Mouse (Mus musculus): ENCODE measurements around the gene Dyrk1b.
A peak's percentile ranks its signal among the peaks of the same experiment; 100 is the strongest.
"Not testable (repeated sequence)": the region's sequence is repeated elsewhere in the genome, so short reads cannot be mapped to it uniquely, and the experiment has no call there.

Gene Dyrk1b

DNA sequence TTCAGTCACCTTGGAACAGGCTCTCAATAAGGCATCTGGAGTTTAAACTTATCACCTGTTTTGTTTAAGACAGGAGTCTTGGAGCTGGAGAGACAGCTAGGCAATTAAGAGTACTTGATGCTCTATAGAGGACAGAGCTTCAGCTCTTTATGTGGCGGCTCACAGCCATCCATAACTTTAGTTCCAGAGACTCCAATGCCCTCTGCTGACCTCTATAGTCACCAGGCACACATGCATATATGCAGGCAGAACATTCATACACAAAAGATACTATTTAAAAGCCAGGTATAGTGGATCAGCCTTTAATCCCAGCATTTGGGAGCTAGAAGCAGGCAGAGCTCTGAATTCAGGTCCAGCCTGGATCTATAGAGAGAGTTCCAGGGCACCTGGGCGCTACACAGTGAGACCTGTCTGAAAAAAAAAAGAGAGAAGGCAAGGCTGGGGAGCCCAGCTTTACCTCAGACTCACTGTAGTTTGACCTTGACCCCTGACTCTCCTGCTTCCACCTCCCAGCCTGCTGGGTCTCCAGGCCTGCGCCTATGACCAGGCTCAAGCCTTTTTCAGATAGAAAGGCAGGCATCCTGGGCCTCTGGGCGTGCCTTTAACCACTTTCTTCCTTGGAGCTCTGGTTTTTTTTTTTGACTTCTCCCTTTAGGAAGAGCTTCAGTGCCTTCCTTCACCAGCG, 16.3 kb downstream of the Dyrk1b start:
- no peak for DNase-seq (ENCODE audit: low spot score)

DNA sequence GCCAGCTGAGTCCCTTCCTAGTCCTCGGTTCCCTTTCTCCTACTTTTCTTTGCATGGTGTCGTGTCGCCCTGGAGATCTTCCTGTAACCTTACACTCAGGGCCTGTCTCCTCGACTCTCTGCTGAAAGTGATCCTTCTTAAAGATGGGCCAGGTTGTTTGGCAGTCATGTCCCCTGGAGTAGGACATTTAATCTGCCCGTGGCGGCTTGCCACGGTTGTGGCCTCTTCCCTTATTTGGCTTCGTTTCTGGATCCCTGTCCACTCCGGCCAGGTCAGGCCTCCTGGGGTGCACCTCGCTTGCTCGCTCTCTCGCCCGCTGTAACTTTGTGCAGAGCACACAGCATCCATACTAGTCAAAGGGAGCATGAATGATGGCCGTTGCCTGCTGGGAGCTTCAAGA, 17.3 kb downstream of the Dyrk1b start:
- DNase-seq (ENCODE audit: low spot score), result no peak

DNA sequence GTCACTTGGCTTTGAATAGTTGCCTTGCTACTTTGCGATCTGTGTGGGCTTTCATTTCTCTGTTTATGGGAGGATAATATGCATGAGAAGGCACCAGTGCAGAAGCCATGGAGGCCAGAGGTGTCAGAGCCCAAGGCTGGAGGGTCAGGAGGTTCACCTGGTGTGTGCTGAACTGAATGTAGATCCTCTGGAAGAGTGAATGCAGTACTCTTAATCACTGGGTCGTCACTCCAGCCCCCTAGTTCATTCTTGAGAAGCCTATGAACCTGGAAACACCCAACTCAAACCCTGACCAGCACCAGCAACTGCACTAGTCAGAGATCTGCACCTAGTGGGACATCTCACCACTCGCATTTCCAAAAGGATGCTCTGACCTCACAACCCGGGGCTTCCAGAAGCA, 19.8 kb downstream of the Dyrk1b start:
- DNase-seq (ENCODE audit: low spot score), result no peak

DNA sequence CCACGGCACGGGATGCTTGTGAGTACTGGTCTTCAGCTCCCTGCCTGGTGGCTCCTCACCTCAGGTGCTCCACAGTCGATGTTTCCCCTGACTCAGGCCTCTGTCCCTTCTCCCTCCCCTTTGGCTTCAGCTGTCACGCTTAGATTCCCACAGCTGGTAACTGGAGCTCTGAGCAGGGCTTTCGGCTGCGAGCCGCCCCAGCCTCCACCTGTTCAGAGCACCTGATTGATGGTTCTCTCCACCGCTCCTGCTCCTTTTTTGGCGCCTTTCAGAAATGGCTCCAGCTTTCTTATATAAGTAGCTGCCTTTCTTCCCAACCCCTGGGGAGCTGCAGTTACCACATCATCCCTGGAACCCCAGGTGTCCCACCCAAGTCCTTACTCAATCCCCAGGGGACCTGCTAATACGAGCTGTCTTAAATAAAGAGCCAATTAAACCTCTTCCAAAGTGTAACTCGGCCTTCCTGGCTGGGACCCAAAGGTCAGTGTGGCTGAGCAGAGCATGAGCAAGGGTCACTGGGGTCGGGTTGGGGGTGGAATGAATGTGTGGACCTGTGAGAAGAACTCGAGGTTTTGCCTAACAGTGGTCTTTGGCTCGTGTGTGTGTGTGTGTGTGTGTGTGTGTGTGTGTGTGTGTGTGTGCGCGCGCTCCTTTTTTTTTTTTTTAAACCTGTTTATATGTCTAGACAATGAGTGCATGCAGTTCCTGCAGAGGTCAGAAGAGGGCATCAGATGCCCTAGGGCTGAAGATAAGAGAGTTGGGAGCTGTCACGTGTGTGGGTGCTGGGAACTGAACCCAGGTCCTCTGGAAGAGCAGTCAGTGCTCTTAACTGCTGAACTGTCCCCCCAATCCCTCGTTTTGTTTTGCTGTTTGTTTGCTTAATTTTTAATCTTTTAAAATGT, 24.2 kb downstream of the Dyrk1b start:
- DNase-seq (ENCODE audit: low spot score), result no peak

DNA sequence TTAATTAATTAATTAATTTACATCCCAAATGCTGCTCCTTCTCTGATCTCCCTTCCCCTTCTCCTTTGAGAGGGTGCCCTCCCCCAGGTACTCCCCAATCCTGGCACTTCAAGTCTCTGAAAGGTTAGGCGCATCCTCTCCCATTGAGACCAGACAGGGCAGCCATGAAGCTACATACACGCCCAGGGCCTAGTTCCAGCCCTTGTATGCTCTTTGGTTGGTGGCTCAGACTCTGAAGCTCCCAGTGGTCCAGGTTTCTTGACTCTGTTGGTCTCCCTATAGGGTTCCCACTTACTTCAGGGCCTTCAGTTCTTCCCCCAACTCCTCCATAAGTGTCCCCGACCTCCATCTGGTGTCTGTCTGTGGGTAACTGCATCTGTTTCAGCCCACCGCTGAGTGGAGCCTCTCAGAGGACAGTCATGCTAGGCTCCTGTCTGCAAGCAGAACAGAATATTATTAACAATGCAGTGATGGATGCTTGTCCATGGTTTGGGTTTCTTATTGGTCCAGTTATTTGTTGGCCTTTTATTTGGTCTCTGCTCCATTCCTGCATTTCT, 26.9 kb downstream of the Dyrk1b start:
- DNase-seq (ENCODE audit: low spot score), result no peak

DNA sequence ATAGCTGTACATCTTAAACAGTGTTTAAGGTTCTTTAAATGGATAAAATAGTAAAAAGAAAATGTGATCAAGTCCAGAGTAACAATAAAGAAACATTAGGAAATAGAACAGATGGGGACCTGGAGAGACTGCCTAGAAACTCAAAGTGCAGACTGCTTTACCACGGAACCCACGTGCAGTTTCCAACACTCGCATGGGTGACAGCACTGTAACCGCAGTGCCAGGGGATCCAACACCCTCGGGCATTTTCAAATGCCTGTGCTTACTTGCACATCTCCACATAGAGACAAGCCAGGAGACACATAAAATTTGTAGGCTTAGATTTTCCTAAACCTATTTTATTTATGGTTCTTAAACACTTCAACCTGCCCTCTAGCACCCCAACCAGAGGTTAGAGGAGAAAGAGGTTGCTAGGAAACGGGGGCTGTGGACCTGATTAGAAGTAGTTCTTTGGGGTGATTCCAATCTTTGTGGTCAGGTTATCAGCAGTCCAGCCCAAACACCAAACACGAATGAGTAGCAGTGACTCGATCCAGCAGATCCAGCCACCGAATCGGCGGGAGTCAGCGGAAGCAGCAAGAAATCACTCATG, 29.2 kb downstream of the Dyrk1b start:
- DNase-seq (ENCODE audit: low spot score), result no peak

DNA sequence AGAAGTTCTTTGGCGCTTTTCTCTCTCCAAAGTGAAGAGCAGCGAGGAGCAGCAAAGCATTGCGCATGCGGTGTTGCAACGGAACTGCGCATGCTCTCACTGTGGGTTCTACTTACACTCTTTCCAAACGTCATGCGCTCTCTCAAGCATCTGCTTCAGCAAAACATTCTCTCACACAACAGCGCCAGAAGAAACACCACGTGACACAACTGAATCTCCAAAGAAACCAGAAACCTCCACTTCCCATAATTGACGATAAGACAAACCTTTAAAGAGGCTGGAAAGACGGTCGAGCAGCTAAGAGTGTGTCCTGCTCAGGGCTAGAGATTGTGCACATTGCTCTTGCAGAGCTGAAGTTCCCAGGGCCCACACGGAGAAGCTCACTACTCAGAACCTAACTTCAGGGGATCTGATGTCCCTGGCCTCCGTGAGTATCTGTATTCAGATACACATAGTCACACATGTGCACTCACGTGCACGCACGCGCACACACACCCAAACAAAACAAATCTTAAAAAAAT, 29.8 kb downstream of the Dyrk1b start:
- DNase-seq (ENCODE audit: low spot score), result no peak

DNA sequence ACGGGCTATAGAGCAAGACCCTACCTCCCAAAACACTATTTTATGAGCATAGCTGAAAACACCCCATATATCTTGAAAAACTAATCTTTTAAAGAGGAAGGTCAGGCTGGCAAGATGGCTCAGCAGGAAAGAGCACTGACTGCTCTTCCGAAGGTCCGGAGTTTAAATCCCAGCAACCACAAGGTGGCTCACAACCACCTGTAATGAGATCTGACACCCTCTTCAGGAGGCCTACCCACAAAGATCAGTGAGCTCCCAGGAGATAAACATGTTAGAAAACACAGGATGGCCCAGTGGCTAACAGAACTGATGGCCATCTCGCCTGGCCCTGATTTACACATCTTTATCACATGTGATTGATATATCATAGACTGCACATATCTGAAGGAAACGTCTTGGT, 31.5 kb downstream of the Dyrk1b start:
- no peak for DNase-seq (ENCODE audit: low spot score)

DNA sequence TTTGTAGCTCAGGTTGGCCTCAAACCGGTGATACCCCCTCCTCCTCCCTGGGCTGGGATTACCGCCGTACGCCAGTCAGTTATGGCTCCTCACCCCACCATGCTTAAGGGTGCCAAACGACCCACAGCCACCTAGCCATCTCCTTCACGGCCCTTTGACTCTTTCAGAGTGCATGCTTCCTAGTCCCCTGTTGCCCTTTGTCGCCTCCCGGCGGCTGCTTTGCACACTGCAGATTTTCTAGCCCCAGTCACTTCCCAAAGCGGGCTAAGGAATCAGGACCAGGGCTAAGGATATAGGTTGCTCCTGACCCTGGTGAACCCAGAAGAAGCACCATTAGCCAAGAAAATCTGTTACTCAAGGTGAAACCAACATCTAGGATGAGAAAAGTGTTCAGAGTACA, 34.9 kb downstream of the Dyrk1b start:
- DNase-seq (ENCODE audit: low spot score), result peak; percentile 30

DNA sequence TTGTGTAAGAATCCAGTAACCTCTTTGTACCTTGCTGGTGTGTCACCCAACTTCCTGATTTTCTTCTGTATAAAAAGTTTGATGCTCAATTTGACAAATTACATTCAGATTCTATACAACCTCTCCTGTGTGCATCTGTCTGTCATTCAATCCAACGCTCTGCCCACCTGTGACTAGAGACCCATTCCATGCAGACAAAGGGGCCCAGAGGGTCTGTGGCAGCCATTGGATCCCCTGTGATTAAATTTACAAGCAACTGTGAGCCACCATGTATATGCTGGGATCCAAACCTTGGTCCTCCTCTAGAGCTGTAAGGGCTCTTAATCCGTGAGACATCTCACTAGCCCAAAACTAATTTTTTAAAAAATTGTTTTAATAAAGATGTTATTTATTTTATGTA, 36.7 kb downstream of the Dyrk1b start:
- not testable (repeated sequence) for DNase-seq (ENCODE audit: low spot score)

DNA sequence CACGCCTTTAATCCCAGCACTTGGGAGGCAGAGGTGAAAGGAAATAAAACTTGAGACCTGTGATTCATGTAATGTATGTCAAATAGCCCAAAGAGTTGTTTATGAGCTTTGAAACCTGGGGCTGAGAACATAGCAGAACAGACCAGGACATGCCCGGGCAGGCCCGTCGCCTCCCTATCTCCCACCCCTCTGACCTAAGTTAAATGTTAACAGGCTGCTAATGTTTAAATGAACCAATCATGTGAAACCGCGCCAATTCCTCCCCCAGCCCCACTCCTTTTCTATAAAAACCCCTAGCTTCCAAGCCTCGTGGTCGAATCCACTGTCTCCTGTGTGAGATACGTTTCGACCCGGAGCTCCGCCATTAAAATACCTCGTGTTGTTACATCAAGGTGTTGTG, 38.5 kb downstream of the Dyrk1b start:
- not testable (repeated sequence) for DNase-seq (ENCODE audit: low spot score)

DNA sequence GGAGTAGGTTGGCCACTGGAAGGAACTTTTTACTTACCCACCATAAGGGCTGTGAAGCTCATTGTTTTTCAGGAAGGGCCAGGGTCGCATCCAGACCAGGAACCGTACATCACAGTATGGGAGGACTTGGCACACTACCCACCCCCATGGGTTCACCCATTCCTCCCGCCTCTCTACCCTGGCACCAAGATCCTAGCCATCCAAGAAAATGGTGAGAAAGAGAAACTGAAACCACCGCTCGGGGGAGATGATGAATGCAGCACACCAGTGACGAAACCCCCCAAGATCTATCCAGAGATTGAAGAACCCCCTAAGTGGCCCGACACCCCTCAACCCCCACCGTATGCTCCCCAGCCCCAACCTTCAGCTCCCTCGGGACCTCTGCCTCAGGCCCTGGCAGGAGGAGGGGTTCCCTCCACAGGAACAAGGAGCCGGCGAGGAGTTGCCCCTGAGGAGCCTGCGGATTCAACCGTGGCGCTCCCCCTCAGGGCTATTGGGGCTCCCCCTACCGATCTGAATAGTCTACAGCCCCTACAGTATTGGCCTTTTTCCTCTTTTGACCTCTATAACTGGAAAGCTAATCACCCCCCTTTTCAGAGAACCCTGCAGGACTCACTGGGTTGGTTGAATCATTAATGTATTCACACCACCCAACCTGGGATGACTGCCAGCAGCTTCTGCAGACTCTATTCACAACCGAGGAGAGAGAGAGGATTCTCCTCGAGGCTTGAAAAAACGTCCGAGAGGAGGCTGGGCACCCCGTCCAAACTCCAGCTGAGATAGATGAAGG, 39.9 kb downstream of the Dyrk1b start:
- DNase-seq (ENCODE audit: low spot score), result not testable (repeated sequence)

DNA sequence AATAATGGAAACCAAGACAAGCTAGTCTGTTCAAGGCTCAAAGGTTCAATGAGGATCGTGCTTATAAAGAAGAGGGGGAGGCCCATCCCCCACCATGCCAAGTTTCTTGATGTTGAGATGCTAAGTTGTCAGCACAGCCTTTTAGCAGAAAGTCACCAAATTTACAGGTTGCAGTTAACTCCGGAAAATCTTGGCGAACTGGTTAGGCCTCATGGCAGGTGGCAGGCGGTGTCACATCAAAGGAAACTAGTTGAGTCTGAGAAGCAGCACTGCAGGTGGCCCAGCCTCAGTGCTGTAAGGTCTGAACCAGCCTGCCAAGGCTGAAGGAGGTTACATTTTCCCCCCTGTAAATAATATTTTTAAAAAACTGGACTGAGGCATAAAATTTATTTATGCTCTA, 47.6 kb downstream of the Dyrk1b start:
- not testable (repeated sequence) for DNase-seq (ENCODE audit: low spot score)

DNA sequence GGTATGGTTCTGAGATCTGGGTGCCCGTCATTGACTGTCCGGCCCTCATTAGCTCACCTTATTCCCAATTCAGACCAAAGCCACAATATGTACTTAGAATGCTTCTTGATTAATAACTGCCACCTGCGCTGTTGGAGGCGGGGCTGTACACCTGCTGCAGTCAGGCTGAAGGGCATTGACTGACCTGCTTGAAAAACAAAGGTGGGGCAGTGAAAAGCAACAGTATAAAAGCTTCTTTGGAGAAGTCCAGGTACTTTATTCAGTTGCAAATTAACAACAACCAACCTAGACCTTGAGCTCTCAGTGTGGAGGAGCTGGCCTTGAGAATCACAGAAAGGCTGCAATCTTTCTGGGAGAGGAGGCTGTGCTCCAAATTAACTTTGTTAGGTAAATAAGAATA, 48.2 kb downstream of the Dyrk1b start:
- not testable (repeated sequence) for DNase-seq (ENCODE audit: low spot score)
